Mouse (Mus musculus) cerebellum, postnatal 36 days (tissue): ENCODE results near the gene Jmjd7.
A peak's percentile ranks its signal among the peaks of the same experiment; 100 is the strongest.

Experiments used
- DNase-seq, 2 experiments: peaks; one replicate each; pipeline ENCODE4 v3.0.0; 2021 to 2022; ENCODE audit warnings: mixed read lengths in 2 of 2

Gene Jmjd7

GRCm38 (mm10) chr2:120026984-120027949 is at the start of gene Jmjd7, which contains the start of gene Gm28042:
Gene Jmjd7, plus strand, starts transcription at chr2:120027483.
Gene Gm28042, plus strand, starts transcription at chr2:120027493.
- peak; percentile 87 to 91 for DNase-seq

GRCm38 (mm10) chr2:119980343-119980986 is 46.8 kb upstream of the Jmjd7 start:
- no peak for DNase-seq

GRCm38 (mm10) chr2:119981631-119982030 is 45.7 kb upstream of the Jmjd7 start:
- DNase-seq = no peak

DNA sequence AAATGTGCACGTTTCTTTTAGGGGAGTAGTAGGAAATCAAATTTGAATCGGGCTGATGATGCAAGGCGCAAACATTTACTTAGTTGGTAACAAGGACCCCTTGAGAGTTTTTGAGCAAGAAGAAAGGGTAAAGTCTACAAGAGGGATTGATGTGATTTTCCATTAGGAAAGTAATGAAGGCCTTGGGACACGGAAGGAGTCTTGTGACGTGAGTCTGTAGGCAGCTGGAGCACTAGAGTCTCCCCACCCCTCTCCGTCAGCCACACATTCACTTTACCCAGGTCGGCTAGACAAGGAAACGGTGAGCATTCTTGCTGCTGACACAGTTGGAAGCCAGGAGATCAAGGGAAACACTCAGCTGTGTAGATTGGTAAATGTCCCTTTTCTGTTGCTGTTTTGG is 41.4 kb upstream of the Jmjd7 start:
- DNase-seq = no peak

GRCm38 (mm10) chr2:119986369-119986768 is 40.9 kb upstream of the Jmjd7 start:
- DNase-seq = no peak

GRCm38 (mm10) chr2:119987441-119987840 is 39.8 kb upstream of the Jmjd7 start:
- no peak for DNase-seq

GRCm38 (mm10) chr2:119988952-119989351 is 38.3 kb upstream of the Jmjd7 start:
- DNase-seq = no peak

- no peak for DNase-seq
Measured at GRCm38 (mm10) chr2:119990881-119991280, 36.4 kb upstream of the Jmjd7 start.

DNA sequence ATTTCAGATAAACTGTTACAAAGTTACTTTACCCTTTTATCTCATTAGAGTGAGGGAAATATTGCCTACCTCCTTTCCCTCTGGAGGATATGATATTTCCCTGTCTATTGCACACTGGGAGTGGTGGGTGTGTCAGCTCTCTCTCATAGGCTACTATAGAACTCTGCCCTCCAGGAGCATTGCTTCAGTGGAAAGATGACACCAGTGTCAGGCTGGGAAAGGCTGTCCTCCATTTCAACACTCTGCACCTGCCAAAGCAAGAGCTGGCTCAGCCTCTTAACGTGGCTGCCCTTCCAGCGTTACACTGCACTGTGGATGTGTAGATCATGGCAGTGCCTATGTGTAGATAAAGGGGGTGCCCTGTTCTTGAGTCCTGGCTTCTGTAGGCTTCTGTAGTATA is 34.9 kb upstream of the Jmjd7 start:
- no peak for DNase-seq

GRCm38 (mm10) chr2:119993515-119993914 is 33.8 kb upstream of the Jmjd7 start:
- no peak for DNase-seq

DNA sequence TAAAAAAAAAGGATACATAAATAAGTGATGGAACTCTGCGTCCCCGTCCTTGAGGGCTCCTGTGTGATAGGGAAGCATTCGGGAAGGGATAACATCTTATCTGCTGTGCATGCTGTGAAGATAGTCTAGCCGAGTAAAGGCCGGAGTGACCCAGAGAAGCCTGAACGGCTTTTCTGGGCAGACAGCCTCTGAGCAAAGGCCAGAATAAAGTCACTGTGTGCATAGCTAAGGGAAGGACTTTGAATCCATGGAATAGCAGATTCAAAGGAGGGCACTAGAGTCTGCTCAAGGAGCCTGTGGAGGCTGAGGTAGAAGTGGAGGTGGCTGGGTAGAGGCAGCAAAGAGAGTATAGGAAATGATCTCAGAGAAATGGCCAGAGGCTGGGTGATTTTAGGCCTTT is 32.4 kb upstream of the Jmjd7 start:
- no peak for DNase-seq

DNA sequence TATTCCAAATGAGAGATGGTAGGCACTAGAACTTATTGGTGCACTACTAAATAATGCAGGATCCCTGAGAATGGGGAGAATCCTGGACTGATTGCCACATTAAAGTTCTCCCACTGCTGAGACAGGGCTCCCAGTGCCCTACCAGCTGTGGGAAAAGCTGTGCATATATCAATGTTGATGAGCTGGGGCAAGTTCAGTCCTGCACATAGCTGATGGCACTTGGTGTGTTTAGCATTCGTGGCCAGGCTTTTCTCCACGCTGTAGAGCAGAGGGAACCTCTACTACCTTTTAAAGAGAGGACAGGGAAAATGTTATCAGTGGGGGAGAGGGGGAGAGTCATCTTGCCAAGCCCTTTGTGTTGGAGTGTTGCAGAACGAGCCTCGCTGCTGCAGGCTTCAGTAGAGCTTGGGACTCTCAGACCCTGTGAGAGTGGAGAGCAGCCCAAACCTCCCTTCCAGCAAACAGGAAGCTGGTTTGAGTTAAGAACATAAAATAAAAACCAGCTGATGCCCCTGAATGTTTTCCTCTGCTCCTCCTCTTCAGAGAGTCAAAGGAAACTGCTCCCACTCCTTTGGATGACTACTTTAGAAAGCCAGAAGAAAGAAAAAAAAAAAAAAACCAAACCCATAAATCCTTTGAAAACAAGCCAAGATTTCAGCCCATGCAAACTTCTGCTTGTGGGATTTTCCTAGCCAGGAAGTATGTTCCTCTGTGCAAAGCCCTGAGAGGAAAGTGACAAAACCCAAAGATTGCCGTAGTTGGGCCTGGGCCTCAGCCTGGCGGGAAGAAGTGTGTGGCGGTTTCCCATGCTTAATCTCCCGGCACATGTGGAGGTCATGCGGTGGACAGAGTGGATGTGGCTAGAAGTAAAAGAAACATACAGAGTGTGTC is 31.6 kb upstream of the Jmjd7 start:
- no peak for DNase-seq

DNA sequence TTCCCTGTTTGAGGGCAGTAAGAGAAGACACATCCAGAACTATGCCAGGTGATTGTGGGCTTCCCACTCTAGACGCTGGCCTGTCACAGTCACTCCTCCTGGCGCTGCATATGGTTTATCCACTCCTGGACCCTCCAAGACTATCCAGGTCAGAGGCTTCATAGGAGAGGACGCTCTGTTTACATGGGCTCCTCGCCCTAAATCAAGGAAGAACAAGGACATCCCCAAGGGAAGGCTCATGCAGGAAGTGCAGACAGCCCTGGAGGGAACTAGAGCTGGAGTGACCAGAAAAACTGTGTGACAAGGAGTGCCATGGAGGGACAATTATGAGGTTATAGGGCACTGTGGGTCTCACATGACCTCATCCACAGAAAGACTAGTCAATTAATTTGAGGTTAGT is 29.9 kb upstream of the Jmjd7 start:
- DNase-seq = no peak

DNA sequence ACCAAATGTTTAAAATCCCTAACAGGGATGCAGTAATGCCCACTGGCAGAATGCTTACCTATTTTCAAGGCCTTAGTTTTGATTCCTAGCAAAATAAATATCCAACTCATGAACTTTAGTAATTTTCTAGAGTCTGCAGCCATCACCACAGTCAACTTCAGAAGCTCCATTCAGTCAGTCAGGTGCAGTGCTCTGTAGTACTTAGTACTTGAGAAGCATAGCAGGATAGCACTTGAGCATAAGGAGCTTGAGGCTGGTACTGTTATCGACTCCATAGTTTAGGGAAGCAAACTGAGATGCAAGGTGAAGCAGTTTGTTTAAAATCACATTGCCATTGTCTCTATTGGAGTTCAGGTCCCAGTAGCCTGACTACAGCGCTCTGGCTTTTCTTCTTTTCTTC is 27.6 kb upstream of the Jmjd7 start:
- DNase-seq = no peak

DNA sequence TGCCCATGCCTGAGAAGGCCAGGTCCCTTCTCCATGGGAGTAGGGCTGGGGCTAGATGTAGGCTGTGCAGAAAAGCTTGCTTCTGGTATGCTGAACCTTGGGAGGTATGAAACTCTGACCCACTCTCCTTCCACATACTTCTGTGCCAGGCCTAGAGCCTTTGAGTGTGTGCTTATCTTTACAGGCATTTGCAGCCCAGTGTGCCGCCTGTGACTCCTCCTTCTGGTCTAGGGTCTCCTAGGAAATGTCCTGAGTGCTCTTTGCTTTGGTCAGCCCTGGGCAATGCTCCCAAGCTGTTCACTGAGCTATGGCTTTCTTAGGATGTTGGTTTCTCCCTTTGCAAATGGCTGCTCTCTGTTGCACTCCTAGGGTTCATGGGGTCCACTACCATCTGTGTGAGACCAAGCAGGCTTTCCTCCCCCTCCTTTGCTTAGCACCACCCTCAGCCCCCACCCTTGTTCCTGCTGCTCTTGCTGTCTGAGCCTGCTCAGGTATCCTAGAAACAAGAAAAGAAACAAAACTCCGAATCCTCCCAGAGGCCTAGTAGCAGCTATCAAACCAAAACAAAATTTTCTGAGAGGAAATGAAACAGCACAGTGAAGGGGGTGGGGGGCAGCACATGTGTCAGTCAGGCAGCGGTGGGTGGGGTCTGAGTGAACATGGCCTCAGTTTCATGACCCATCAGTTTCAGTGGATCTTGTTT is 26.2 kb upstream of the Jmjd7 start:
- DNase-seq = no peak

DNA sequence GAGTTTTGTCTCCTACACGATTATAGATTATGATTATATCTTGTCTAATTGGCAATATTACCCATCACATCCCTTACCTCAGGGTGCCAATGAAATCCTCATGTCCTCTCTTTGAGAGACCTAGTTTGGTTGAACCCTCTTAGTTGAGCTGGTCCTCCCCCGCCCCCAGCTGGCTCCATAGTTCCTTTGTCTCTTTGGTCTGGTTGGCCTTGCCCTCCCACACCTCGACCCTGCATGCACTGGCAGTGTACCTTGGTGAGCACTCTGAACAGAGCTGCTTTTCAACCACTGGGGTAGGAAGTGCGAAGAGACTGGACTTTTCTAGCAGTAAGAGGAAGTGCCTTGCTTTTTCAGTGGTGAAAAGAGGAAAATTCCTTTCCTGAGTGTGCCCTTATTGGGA is 25.3 kb upstream of the Jmjd7 start:
- DNase-seq = no peak

DNA sequence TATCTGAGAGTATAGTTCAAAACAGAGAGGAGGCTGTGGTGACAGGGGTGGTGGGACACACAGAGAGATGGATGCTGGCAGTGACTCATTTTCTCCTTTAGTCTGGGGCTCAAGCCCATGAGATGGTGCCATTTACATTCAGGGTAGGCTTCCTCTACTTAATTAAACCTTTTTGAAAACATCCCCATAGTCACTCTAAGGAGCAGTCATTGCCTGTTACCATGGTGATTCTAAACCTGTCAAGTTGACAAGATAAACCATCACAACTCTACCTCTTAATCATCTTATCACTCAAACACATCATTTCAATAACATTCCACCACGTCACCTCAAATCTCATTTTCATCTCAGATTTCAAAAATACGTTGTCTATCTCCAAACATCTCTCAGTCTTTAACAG is 23.3 kb upstream of the Jmjd7 start:
- no peak for DNase-seq

DNA sequence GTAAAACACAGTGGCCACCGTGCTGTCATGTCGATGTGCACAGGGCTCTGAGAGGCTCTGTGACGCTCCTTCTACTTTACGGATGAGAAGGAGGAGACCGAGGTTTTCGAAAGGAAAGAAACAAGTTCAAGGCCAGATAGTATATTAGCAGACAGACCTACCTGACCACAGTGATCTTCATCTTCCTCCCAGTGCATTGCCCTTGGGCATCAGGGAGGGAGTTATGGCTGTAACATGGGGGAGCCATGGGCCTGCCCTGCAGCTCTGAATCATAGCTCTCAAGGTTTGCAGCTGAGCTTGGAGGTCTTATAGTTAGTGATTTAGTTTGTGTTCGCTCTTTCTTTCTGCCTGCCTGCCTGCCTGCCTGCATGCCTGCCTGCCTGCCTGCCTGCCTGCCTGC is 20.6 kb upstream of the Jmjd7 start:
- DNase-seq = no peak

- no peak for DNase-seq
Measured at GRCm38 (mm10) chr2:120007680-120008210, 19.5 kb upstream of the Jmjd7 start.

- no peak for DNase-seq
Measured at GRCm38 (mm10) chr2:120008672-120009071, 18.6 kb upstream of the Jmjd7 start.

DNA sequence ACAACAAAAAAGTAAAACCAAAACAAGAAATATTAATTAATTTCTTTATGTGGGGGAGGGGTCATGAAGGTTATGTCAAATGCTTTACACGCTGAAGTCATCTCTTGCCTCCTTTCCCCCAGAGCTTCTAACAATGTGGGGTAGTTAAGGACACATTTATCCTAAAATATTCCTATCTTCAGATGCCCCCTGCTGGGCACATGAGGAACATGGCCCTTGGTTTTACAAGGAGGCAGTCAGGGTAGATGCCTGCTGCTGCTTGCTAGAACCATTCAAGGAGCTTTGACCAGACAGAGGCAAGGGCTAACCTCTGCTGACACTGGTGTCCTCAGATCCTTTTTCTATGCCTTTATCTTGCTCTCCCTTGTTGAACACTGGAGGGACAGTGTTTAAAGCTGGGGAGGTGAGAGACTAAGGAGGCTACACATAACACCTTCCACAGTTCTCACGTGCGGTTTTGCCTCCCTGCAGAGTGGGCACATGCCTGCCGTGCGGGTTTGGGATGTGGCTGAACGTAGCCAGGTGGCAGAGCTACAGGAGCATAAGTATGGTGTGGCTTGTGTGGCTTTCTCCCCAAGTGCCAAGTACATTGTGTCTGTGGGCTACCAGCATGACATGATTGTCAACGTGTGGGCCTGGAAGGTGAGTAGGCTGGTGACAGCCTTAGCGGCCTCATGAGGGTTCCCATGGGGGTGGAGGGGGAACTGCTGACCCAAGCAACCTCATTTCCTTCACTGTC is 15.7 kb upstream of the Jmjd7 start:
- DNase-seq = peak; percentile 53 to 55
